Mouse (Mus musculus): ENCODE measurements around the gene Txnrd2. TPM values are rescaled to one million over a fixed set of nuclear protein-coding genes. Genes with fewer than 3 reads are reported as not detected.

The Txnrd2 gene
- polyA plus RNA-seq, 1 experiment from 2014 or later: 40.1 TPM

DNA sequence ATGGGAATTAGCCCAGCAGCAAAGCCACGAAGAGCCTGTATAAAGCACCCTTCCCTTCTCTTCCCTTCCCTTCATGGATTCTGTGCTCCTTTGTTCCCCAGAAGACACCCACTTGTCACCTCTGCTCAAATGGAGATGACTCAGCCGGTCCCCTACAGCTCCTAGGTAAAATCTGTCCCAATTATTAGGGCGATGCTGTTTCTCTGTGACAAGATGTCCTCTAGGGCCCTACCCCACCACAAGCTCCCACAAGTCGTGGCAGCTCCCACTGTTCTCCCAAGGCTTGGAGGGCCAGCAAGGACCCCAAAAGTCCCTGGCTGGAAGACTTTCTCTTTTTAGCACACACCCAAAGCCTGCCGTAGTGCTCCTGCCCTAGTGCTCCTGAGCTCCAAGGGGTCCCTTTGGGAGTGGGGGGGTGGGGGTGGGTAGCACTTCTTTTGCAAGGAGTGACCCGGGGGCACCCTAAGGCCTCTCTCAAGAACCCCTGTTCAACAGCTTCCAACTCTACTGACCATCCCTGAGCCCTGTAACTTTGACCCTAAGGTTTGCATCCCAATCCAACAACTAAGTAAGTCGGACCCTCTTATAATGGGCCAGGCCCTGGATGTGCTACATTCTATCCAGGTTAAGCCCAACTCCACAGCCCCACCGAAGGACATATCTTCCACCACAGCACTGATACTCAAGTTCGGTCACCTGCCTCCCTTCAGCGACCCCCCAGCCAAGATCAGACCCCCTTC, 539 bp upstream of the Txnrd2 start:
- H3K9me3 ChIP-seq: no peaks in the 10 kb centered on the region
- H3K27me3 ChIP-seq (ENCODE audit: insufficient read depth, poor library complexity, severe bottlenecking): no peaks in the 10 kb centered on the region
- 16% methylated on average over 10 of the region's 10 CpGs for WGBS
- peak overlapping the region; percentile 99 for H3K27ac ChIP-seq
- H3K4me3 ChIP-seq: peak overlapping the region; percentile 97
- peaks cover 31% of the 10 kb centered on the region for H3K36me3 ChIP-seq
- DNase-seq (ENCODE audit: low spot score): no peak
- peaks cover 50% of the 10 kb centered on the region for H3K4me1 ChIP-seq

GRCm38 (mm10) chr16:18426802-18427280, 657 bp downstream of the Txnrd2 start, which contains the start of gene Comt:
TSS of gene Comt (minus strand) at chr16:18426852.
- DNase-seq (ENCODE audit: low spot score): no peak
- WGBS: 53% methylated on average over 5 of the region's 5 CpGs
- Histone ChIP-seq H3K4me3 (peak within 1 kb of the TSS; percentile 97), H3K9me3 (no peaks in the 10 kb centered on the region), H3K4me1 (peaks cover 50% of the 10 kb centered on the region), H3K36me3 (peaks cover 20% of the 10 kb centered on the region), H3K27me3 (ENCODE audit: insufficient read depth, poor library complexity, severe bottlenecking) (no peaks in the 10 kb centered on the region), H3K27ac (peak within 1 kb of the TSS; percentile 99)

DNA sequence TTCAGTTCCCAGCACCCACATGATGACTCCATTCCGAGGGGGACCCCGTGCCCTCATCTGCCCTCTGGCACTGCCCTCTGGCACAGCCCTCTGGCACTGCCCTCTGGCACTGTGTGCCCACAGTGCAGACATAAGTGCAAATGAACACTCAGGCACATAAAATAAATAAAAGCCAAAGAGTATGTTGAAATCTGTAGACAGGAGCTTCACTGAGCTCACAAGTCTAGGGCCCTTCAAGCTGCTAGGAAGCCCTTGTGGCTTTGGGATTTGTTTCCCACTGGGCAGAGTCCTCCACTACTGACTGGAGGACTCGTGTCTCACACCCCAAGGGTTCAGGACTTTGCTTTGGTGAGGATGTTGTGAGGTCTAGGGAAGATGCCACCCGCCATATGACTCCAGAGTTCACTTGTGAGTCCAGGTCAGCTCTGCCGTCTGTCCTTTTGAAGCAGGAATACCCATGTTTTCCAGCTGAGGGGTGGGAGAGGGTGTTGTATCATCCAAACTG, 1.9 kb downstream of the Txnrd2 start:
- Histone ChIP-seq H3K27ac (peak overlapping the region; percentile 72), H3K36me3 (peaks cover 12% of the 10 kb centered on the region; the same call in 1 of the 2 replicates), H3K9me3 (no peaks in the 10 kb centered on the region), H3K4me3 (0 out of 2 replicates have a peak overlapping the region, but pooled peaks have one; percentile 8), H3K27me3 (ENCODE audit: insufficient read depth, poor library complexity, severe bottlenecking) (no peaks in the 10 kb centered on the region), H3K4me1 (peaks cover 50% of the 10 kb centered on the region)
- 78% methylated on average over 5 of the region's 5 CpGs for WGBS
- DNase-seq (ENCODE audit: low spot score): no peak

DNA sequence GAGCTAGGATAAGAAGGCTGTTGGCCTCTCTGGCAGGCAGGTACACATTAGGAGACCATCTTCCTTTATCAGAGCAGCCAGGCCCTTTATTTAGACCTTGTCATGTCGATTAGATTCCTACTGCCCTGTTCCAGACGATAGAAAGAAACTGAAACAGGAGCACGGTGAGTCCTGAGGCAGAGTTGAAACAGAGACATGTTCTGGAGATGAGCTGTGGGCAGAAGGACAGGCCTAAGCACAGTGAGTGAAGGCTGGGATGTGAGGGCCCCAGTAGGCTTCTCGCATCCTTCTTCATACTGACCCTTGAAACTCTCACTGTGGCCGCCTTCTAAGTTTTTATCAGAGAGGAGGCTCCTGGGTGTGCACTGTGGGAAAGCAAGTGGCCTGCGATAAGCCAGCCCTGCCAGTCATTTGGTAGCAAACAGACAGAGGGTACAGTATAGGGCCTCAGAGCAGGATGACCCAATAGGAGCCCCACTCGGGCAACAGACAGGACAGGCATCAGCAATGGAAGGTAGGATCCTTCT, 2.4 kb downstream of the Txnrd2 start:
- Histone ChIP-seq H3K9me3 (no peaks in the 10 kb centered on the region), H3K4me3 (0 out of 2 replicates have a peak overlapping the region, but pooled peaks have one; percentile 8), H3K4me1 (peaks cover 46% of the 10 kb centered on the region), H3K27me3 (ENCODE audit: insufficient read depth, poor library complexity, severe bottlenecking) (no peaks in the 10 kb centered on the region), H3K27ac (peak overlapping the region; percentile 72), H3K36me3 (peaks cover 8% of the 10 kb centered on the region; the same call in 1 of the 2 replicates)
- 60% methylated on average over 7 of the region's 7 CpGs for WGBS
- DNase-seq (ENCODE audit: low spot score): peak; percentile 87

DNA sequence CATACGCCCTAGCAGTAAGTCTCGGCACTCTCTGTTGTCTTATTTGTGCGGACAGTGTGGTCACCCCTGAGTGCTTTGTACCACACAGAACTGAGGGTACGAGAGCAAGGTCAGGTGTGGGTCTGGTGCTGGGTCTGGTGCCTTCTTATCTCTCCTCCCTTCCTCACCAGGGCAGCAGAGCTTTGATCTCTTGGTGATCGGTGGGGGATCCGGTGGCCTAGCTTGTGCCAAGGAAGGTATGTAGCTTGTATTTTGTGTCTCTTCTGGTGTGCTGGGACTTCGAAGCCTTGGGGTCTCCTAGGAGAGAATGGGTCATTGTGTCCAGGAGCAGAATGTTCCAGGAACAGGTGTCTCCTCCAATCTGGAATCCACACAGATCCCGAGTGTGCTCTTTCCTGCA, 3.5 kb downstream of the Txnrd2 start:
- H3K4me3 ChIP-seq: peak overlapping the region; percentile 16; the same call in 1 of the 2 replicates
- 80% methylated on average over 8 of the region's 8 CpGs for WGBS
- peaks cover 7% of the 10 kb centered on the region; the same call in 1 of the 2 replicates for H3K36me3 ChIP-seq
- H3K9me3 ChIP-seq: no peaks in the 10 kb centered on the region
- no peak for DNase-seq (ENCODE audit: low spot score)
- peaks cover 36% of the 10 kb centered on the region for H3K4me1 ChIP-seq
- no peak overlapping the region for H3K27ac ChIP-seq
- no peaks in the 10 kb centered on the region for H3K27me3 ChIP-seq (ENCODE audit: insufficient read depth, poor library complexity, severe bottlenecking)

DNA sequence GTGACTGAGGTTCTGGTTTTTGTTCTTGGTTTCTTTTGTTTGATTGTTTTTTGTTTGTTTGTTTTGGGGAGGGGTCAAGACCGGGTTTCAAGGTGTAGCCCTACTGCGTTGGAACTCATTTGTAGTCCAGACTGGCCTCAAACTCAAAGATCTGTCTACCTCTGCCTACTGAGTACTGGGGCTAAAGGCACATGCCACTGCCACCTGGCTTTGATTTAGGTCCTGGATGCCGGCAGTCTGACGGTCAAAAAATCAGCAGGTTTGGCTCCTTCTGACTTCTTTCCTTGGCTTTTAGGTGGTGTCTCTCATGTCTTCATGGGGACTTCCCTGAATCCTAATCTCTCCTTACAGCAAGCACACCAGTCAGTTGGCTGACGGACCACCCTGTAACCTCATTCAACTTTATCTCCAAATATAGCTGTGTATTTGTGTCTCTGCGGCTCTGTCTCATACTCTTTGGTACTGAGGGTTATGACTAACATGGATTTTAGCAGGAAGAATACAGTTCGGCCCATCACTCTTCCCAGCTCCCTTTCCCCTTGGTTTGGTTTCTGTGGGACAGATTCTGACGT, 4.5 kb downstream of the Txnrd2 start:
- no peak for DNase-seq (ENCODE audit: low spot score)
- Histone ChIP-seq H3K27me3 (ENCODE audit: insufficient read depth, poor library complexity, severe bottlenecking) (no peaks in the 10 kb centered on the region), H3K4me1 (peaks cover 27% of the 10 kb centered on the region), H3K4me3 (peak overlapping the region; percentile 6; the same call in 1 of the 2 replicates), H3K36me3 (peaks cover 17% of the 10 kb centered on the region; the same call in 1 of the 2 replicates), H3K27ac (no peak overlapping the region), H3K9me3 (no peaks in the 10 kb centered on the region)
- WGBS: 79% methylated on average over 8 of the region's 8 CpGs

DNA sequence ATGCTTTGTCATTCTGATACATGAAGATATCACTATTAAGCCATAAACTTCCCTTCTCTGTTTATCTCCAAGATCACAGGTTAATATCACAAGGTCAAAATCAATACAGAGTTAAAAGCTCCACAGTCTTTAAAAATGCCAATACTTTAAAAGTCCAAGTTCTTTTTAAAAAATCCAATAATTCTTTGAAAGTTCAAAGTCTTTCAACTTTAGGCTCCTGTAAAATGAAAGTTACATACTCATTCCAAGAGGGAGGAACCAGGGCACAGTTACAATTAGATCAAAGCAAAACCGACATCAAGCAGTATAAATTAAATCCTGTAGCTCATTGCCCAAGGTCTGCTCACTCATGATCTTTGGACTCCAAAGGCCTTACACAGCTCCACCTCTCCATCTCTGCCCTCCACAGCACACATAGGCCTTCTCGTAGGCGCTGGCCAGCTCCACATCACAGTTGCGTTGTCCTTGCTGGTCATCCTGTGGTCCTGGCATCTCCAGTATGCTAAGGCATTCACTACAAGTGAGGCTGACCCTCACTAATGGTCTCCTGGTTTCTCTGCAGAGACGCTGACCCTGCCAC, 7.2 kb downstream of the Txnrd2 start:
- H3K9me3 ChIP-seq: no peaks in the 10 kb centered on the region
- no peak overlapping the region for H3K4me3 ChIP-seq
- WGBS: 95% methylated on average over 5 of the region's 5 CpGs
- DNase-seq (ENCODE audit: low spot score): no peak
- no peaks in the 10 kb centered on the region for H3K27me3 ChIP-seq (ENCODE audit: insufficient read depth, poor library complexity, severe bottlenecking)
- peaks cover 5% of the 10 kb centered on the region for H3K4me1 ChIP-seq
- no peak overlapping the region for H3K27ac ChIP-seq
- peaks cover 37% of the 10 kb centered on the region for H3K36me3 ChIP-seq

DNA sequence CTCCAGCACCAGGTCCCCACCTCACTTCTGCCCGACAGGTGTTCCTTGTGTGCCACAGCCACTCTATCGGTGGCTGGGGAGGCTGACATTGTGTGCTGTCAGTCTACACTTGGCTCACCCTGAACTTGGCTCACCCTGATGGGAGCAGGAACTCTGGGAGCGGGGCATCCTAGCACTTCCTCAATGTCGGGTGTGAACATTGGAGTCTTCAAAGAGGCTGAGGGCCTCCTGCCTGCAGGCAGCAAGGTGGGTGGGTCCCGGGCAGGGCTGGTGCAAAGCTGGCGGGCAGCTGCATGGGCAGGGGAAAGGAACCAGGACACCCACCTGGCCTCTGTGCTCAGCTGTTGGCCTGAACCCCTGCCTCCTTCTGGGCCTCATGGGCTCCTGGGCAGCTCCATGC, 9.9 kb downstream of the Txnrd2 start:
- no peaks in the 10 kb centered on the region for H3K9me3 ChIP-seq
- no peak overlapping the region for H3K4me3 ChIP-seq
- H3K4me1 ChIP-seq: peaks cover 4% of the 10 kb centered on the region; the same call in 1 of the 2 replicates
- H3K27ac ChIP-seq: no peak overlapping the region
- no peak for DNase-seq (ENCODE audit: low spot score)
- peaks cover 50% of the 10 kb centered on the region for H3K36me3 ChIP-seq
- no peaks in the 10 kb centered on the region for H3K27me3 ChIP-seq (ENCODE audit: insufficient read depth, poor library complexity, severe bottlenecking)
- WGBS: 81% methylated on average over 6 of the region's 6 CpGs

- H3K4me1 ChIP-seq: peaks cover 18% of the 10 kb centered on the region
- WGBS: 15% methylated on average over 8 of the region's 8 CpGs
- H3K27ac ChIP-seq: no peak overlapping the region
- DNase-seq (ENCODE audit: low spot score): peak; percentile 94
- peaks cover 11% of the 10 kb centered on the region; the same call in 1 of the 2 replicates for H3K27me3 ChIP-seq (ENCODE audit: insufficient read depth, poor library complexity, severe bottlenecking)
- no peaks in the 10 kb centered on the region for H3K9me3 ChIP-seq
- peaks cover 37% of the 10 kb centered on the region for H3K36me3 ChIP-seq
- no peak overlapping the region for H3K4me3 ChIP-seq
Observed at GRCm38 (mm10) chr16:18443385-18443841, 17.2 kb downstream of the Txnrd2 start.

DNA sequence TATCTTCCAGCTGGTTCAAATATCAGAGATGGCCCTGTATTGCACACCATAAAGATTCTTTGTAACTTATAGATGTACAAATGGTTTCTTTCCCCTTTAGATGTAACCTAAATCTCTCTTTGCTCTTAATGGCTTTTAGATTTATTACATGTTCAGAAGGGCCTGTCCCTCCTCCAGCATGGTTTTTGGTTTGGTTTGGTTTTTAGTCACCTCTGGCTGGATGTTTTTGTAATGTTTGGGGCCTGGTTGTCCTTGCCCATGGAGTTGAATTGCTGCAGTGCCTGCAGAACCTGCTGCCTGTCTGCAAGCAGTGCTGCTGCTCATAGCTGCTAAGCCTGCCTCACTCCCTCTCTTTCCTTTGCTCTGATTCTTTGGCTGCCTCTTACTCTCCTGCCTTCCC, 21.1 kb downstream of the Txnrd2 start:
- Histone ChIP-seq H3K36me3 (peaks cover 19% of the 10 kb centered on the region; the same call in 1 of the 2 replicates), H3K4me1 (peaks cover 30% of the 10 kb centered on the region), H3K27ac (no peak overlapping the region), H3K27me3 (ENCODE audit: insufficient read depth, poor library complexity, severe bottlenecking) (0 out of 2 replicates have a peak, but pooled peaks cover 4% of the 10 kb centered on the region), H3K9me3 (no peaks in the 10 kb centered on the region), H3K4me3 (no peak overlapping the region)
- DNase-seq (ENCODE audit: low spot score): no peak

- no peaks in the 10 kb centered on the region for H3K9me3 ChIP-seq
- H3K27me3 ChIP-seq (ENCODE audit: insufficient read depth, poor library complexity, severe bottlenecking): no peaks in the 10 kb centered on the region
- peak overlapping the region; percentile 63; the same call in 1 of the 2 replicates for H3K27ac ChIP-seq
- H3K36me3 ChIP-seq: peaks cover 18% of the 10 kb centered on the region; the same call in 1 of the 2 replicates
- H3K4me3 ChIP-seq: no peak overlapping the region
- peaks cover 26% of the 10 kb centered on the region for H3K4me1 ChIP-seq
- 80% methylated on average over 6 of the region's 6 CpGs for WGBS
- no peak for DNase-seq (ENCODE audit: low spot score)
Observed at GRCm38 (mm10) chr16:18448104-18448503, 21.9 kb downstream of the Txnrd2 start.

- no peak overlapping the region for H3K4me3 ChIP-seq
- DNase-seq (ENCODE audit: low spot score): no peak
- peaks cover 28% of the 10 kb centered on the region for H3K4me1 ChIP-seq
- no peaks in the 10 kb centered on the region for H3K9me3 ChIP-seq
- peaks cover 18% of the 10 kb centered on the region; the same call in 1 of the 2 replicates for H3K36me3 ChIP-seq
- no peak overlapping the region for H3K27ac ChIP-seq
- H3K27me3 ChIP-seq (ENCODE audit: insufficient read depth, poor library complexity, severe bottlenecking): no peaks in the 10 kb centered on the region
- 91% methylated on average over 4 of the region's 4 CpGs for WGBS
Observed at GRCm38 (mm10) chr16:18449005-18449404, 22.8 kb downstream of the Txnrd2 start.
